Mouse (Mus musculus): Measurements from ENCODE around the gene Fcrls. TPM values are rescaled to one million over a fixed set of nuclear protein-coding genes. Genes with fewer than 3 reads are reported as not detected.
A peak's percentile ranks its signal among the peaks of the same experiment; 100 is the strongest.

Gene Fcrls
- 7.4 and 9.9 TPM in 2 replicates for polyA plus RNA-seq (2016; fragmentation: Nextera tagmentation; extraction: Ambion mirVana)

DNA sequence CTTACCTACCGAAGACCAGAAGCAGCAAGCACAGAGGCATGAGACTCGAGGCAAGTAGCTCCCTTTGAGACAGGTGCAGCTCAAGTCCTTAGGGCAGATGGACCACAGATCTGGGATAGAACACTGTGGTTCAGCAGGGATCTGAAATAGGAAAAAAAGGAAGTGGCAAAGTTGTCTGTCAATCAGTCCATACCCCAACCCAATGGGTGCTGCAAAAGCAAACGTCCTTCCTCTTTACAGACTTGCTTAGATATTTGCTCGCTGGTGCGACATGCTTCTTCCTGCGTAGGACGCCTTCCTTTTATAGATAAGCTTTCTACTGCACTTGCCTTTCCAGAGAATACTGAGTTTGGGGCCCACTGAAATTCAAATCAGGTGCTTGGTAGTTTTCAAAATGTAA is at the start of gene Fcrls:
Fcrls (minus strand) TSS at position 303 of the 400 bp plus-strand sequence.
- no peak for ATAC-seq (ENCODE audit: low FRiP score, low read depth)

DNA sequence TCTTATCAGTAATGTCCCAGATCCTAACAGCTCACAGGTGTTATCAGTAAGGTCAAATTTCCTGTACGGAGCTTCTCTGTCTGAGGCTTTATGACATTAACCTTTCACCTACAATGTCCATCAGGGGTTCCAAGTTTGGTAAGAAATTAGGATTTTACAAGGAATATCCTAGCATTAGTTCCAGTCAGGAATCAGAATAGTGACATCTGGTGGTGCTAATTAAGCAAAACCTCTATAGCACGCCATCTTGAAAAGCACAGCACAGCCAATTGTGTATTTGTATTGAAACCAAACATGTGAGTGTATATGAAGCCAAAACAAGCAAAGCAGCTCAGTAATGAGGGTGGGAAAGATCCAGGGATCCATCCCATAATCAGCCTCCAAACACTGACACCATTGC is 46.4 kb upstream of the Fcrls start:
- Histone ChIP-seq H3K27ac (replicated peaks) (no peak overlapping the region), H3K4me1 (no peaks in the 10 kb centered on the region), H3K27me3 (no peaks in the 10 kb centered on the region), H3K4me2 (replicated peaks) (no peak overlapping the region), H3K9ac (replicated peaks) (no peak overlapping the region), H3K4me3 (no peak overlapping the region), H3K36me3 (no peaks in the 10 kb centered on the region), H3K9me3 (no peaks in the 10 kb centered on the region)
- no peak for ATAC-seq (ENCODE audit: low FRiP score, low read depth)
- WGBS, result 84% methylated on average over 2 of the region's 2 CpGs

More for the DNA sequence above, at the start of gene Fcrls:
- WGBS, result 93% methylated on average over 7 of the region's 7 CpGs
- Histone ChIP-seq H3K27ac (replicated peaks) (no peak within 1 kb of the TSS), H3K27me3 (no peaks in the 10 kb centered on the region), H3K4me2 (replicated peaks) (no peak within 1 kb of the TSS), H3K9me3 (no peaks in the 10 kb centered on the region), H3K9ac (replicated peaks) (no peak within 1 kb of the TSS), H3K4me3 (no peak within 1 kb of the TSS), H3K36me3 (no peaks in the 10 kb centered on the region), H3K4me1 (no peaks in the 10 kb centered on the region)

GRCm38 (mm10) chr3:87299901-87300300 is 36.4 kb upstream of the Fcrls start:
- Histone ChIP-seq H3K27me3 (no peaks in the 10 kb centered on the region), H3K9me3 (no peaks in the 10 kb centered on the region), H3K36me3 (no peaks in the 10 kb centered on the region), H3K27ac (replicated peaks) (no peak overlapping the region), H3K4me1 (no peaks in the 10 kb centered on the region), H3K4me2 (replicated peaks) (no peak overlapping the region), H3K9ac (replicated peaks) (no peak overlapping the region), H3K4me3 (no peak overlapping the region)
- WGBS, result 92% methylated on average over 5 of the region's 5 CpGs
- no peak for ATAC-seq (ENCODE audit: low FRiP score, low read depth)

DNA sequence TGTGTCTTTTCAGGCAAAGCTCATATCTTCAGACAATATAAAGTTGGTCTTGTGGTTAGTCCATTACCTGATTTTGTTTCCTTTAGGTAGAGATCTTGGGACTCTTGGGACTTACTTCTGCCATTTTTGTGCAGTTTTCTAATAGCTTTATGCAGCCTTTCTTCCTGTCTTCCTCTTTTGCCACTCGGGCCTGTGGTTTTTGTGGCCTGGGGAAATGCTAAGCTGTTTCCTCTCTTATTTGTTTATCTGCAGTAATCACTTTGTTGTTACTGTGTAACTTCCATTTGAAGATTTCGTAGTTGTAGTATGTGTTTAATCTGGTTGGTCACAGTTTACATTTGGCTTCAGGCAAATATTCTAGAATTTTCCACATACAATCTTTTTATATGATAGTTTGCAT is 10.8 kb upstream of the Fcrls start:
- WGBS, result 71% methylated on average over 2 of the region's 2 CpGs
- Histone ChIP-seq H3K4me2 (replicated peaks) (no peak overlapping the region), H3K4me1 (no peaks in the 10 kb centered on the region), H3K9me3 (no peaks in the 10 kb centered on the region), H3K4me3 (no peak overlapping the region), H3K9ac (replicated peaks) (no peak overlapping the region), H3K27me3 (no peaks in the 10 kb centered on the region), H3K36me3 (no peaks in the 10 kb centered on the region), H3K27ac (replicated peaks) (no peak overlapping the region)
- no peak for ATAC-seq (ENCODE audit: low FRiP score, low read depth)

GRCm38 (mm10) chr3:87266581-87266980 is 3.0 kb upstream of the Fcrls start:
- no peak overlapping the region for H3K4me2 ChIP-seq (replicated peaks)
- no peak for ATAC-seq (ENCODE audit: low FRiP score, low read depth)
- no peak overlapping the region for H3K4me3 ChIP-seq
- H3K27ac ChIP-seq (replicated peaks), result no peak overlapping the region
- H3K9me3 ChIP-seq, result no peaks in the 10 kb centered on the region
- H3K9ac ChIP-seq (replicated peaks), result no peak overlapping the region
- no peaks in the 10 kb centered on the region for H3K4me1 ChIP-seq
- no peaks in the 10 kb centered on the region for H3K36me3 ChIP-seq
- H3K27me3 ChIP-seq, result no peaks in the 10 kb centered on the region
- WGBS, result 77% methylated on average over 5 of the region's 5 CpGs

DNA sequence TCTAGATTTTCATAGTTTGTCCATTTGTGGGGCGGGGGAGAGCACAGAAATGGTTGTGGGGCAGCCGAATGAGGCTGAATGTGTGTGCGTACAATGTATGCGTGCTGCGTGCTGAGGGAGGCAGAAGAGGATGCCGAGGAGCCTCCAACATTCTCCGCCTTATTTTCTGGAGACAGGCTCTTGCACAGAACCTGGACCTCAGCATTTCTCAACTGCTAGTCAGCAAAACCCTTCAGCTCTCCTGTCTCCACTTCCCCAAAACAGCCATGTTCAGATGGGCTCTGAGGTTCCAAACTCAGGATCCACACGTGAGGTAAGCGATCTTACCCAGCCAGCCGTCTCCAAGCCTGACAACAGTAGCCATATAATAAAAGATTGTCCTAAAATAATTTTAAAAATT is 8.3 kb downstream of the Fcrls start:
- ATAC-seq (ENCODE audit: low FRiP score, low read depth), result no peak
- no peak overlapping the region for H3K4me3 ChIP-seq
- no peaks in the 10 kb centered on the region for H3K4me1 ChIP-seq
- no peak overlapping the region for H3K9ac ChIP-seq (replicated peaks)
- H3K36me3 ChIP-seq, result no peaks in the 10 kb centered on the region
- H3K9me3 ChIP-seq, result no peaks in the 10 kb centered on the region
- WGBS, result 91% methylated on average over 10 of the region's 10 CpGs
- no peak overlapping the region for H3K4me2 ChIP-seq (replicated peaks)
- H3K27me3 ChIP-seq, result no peaks in the 10 kb centered on the region
- no peak overlapping the region for H3K27ac ChIP-seq (replicated peaks)

DNA sequence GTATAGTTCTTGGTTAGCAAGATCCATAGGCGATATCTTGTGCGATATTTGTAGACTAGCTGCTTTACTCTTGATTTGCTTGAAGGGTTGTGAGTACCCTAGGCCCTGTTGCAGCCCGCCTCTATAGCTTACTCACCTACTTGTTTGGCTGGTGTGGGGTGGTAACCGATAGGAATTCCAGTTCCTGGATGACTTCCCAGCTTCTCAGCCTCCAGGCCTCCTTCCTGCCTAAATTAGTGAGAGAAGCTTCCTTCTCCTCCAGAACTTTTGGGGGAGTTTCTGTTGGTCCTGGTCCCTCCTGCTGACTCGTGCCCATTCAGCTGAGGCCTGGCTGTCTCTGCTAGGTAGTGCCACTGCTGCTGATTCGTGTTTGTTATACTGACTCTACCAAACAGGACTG is 14.0 kb downstream of the Fcrls start:
- Histone ChIP-seq H3K27me3 (no peaks in the 10 kb centered on the region), H3K4me1 (no peaks in the 10 kb centered on the region), H3K9me3 (no peaks in the 10 kb centered on the region), H3K9ac (replicated peaks) (no peak overlapping the region), H3K27ac (replicated peaks) (no peak overlapping the region), H3K4me3 (no peak overlapping the region), H3K4me2 (replicated peaks) (no peak overlapping the region), H3K36me3 (no peaks in the 10 kb centered on the region)
- ATAC-seq (ENCODE audit: low FRiP score, low read depth), result no peak
- 84% methylated on average over 6 of the region's 6 CpGs for WGBS

GRCm38 (mm10) chr3:87247292-87247691 is 16.2 kb downstream of the Fcrls start:
- WGBS, result 80% methylated on average over 3 of the region's 3 CpGs
- H3K9me3 ChIP-seq, result no peaks in the 10 kb centered on the region
- H3K9ac ChIP-seq (replicated peaks), result no peak overlapping the region
- no peak overlapping the region for H3K4me3 ChIP-seq
- H3K4me2 ChIP-seq (replicated peaks), result no peak overlapping the region
- H3K27me3 ChIP-seq, result no peaks in the 10 kb centered on the region
- H3K4me1 ChIP-seq, result no peaks in the 10 kb centered on the region
- H3K27ac ChIP-seq (replicated peaks), result no peak overlapping the region
- no peaks in the 10 kb centered on the region for H3K36me3 ChIP-seq
- ATAC-seq (ENCODE audit: low FRiP score, low read depth), result no peak

- H3K4me3 ChIP-seq, result no peak overlapping the region
- H3K4me2 ChIP-seq (replicated peaks), result no peak overlapping the region
- no peak overlapping the region for H3K27ac ChIP-seq (replicated peaks)
- no peaks in the 10 kb centered on the region for H3K4me1 ChIP-seq
- 0 out of 2 replicates have a peak, but pooled peaks have one; percentile 34 for ATAC-seq (ENCODE audit: low FRiP score, low read depth)
- no peak overlapping the region for H3K9ac ChIP-seq (replicated peaks)
- H3K27me3 ChIP-seq, result no peaks in the 10 kb centered on the region
- H3K9me3 ChIP-seq, result no peaks in the 10 kb centered on the region
- no peaks in the 10 kb centered on the region for H3K36me3 ChIP-seq
- WGBS, result 4% methylated on average over 2 of the region's 2 CpGs
These were observed 19.9 kb downstream of the Fcrls start for GRCm38 (mm10) chr3:87243654-87244053.

- Histone ChIP-seq H3K4me3 (no peak overlapping the region), H3K36me3 (no peaks in the 10 kb centered on the region), H3K27me3 (no peaks in the 10 kb centered on the region), H3K4me1 (no peaks in the 10 kb centered on the region), H3K4me2 (replicated peaks) (no peak overlapping the region), H3K27ac (replicated peaks) (no peak overlapping the region), H3K9me3 (no peaks in the 10 kb centered on the region), H3K9ac (replicated peaks) (no peak overlapping the region)
- 74% methylated on average over 4 of the region's 4 CpGs for WGBS
- ATAC-seq (ENCODE audit: low FRiP score, low read depth), result no peak
These were observed 22.6 kb downstream of the Fcrls start for GRCm38 (mm10) chr3:87240909-87241308.

GRCm38 (mm10) chr3:87223636-87224035 is 39.9 kb downstream of the Fcrls start:
- Histone ChIP-seq H3K9ac (replicated peaks) (no peak overlapping the region), H3K27me3 (no peaks in the 10 kb centered on the region), H3K36me3 (no peaks in the 10 kb centered on the region), H3K4me2 (replicated peaks) (no peak overlapping the region), H3K4me1 (no peaks in the 10 kb centered on the region), H3K4me3 (no peak overlapping the region), H3K9me3 (no peaks in the 10 kb centered on the region), H3K27ac (replicated peaks) (no peak overlapping the region)
- WGBS, result 84% methylated on average over 4 of the region's 4 CpGs
- no peak for ATAC-seq (ENCODE audit: low FRiP score, low read depth)

GRCm38 (mm10) chr3:87222346-87222745 is 41.2 kb downstream of the Fcrls start:
- Histone ChIP-seq H3K27ac (replicated peaks) (no peak overlapping the region), H3K4me3 (no peak overlapping the region), H3K9ac (replicated peaks) (no peak overlapping the region), H3K27me3 (no peaks in the 10 kb centered on the region), H3K9me3 (no peaks in the 10 kb centered on the region), H3K36me3 (no peaks in the 10 kb centered on the region), H3K4me1 (no peaks in the 10 kb centered on the region), H3K4me2 (replicated peaks) (no peak overlapping the region)
- 87% methylated on average over 5 of the region's 5 CpGs for WGBS
- no peak for ATAC-seq (ENCODE audit: low FRiP score, low read depth)

DNA sequence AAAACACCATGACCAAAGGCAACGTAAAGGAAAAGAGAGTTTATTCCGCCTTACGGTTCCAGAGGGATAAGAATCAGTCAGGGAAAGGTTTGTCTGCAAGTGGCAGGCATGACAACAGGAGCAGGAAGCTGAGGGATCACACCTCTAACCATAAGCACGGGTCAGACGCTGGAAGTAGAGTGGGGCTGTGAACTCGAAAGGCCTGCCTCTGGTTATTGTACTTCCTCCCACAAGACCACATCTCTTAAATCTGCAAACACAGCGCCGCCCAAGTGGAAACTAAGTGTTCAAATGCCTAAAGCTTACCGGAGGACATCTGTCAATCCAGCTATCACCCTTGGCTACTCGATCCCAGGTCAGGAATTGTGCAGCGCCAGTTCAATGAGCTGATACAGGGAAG is 48.4 kb downstream of the Fcrls start:
- Histone ChIP-seq H3K9me3 (no peaks in the 10 kb centered on the region), H3K4me2 (replicated peaks) (no peak overlapping the region), H3K36me3 (no peaks in the 10 kb centered on the region), H3K27ac (replicated peaks) (no peak overlapping the region), H3K4me3 (no peak overlapping the region), H3K9ac (replicated peaks) (no peak overlapping the region), H3K27me3 (no peaks in the 10 kb centered on the region), H3K4me1 (no peaks in the 10 kb centered on the region)
- WGBS, result 77% methylated on average over 11 of the region's 11 CpGs
- ATAC-seq (ENCODE audit: low FRiP score, low read depth), result no peak

Measured in midbrain, embryonic 12.5 days (tissue).